Mouse (Mus musculus) erythroid progenitor cell, adult 5-6 weeks (primary cell): Measurements from ENCODE around the gene Aqp5. TPM values are rescaled to one million over a fixed set of nuclear protein-coding genes. Genes with fewer than 3 reads are reported as not detected.
A peak's percentile ranks its signal among the peaks of the same experiment; 100 is the strongest.

Experiments used
- ATAC-seq: replicated peaks from 2 replicates; pipeline ENCODE4 v1.8.0; 2016; ENCODE audit warnings: moderate number of reproducible peaks, mild to moderate bottlenecking, moderate TSS enrichment, inconsistent platforms; ENCODE audit not compliant: poor library complexity, low FRiP score, severe bottlenecking
- total RNA-seq, 2 experiments: library from RNA; stranded (forward) in 1 of 2; stranded (reverse) in 1 of 2; fragments of 150-400 nt in 1 of 2; fragments of 186-747, 209-891 nt in 1 of 2; gene quantifications; 2 replicates each; pipeline versions ENCODE4 v1.2.3 to v1.2.4; 2015 to 2017; ENCODE audit warnings: low replicate concordance in 2 of 2

Aqp5 gene
- total RNA-seq, 2 experiments from 2014 or later, result not detected

- no peak for ATAC-seq
Measured at GRCm38 (mm10) chr15:99622063-99622462, 31.5 kb downstream of the Aqp5 start.

- ATAC-seq, result peak; percentile 72
Measured at GRCm38 (mm10) chr15:99631618-99632017, 41.0 kb downstream of the Aqp5 start.

- no peak for ATAC-seq
Measured at GRCm38 (mm10) chr15:99634702-99635101, 44.1 kb downstream of the Aqp5 start.

DNA sequence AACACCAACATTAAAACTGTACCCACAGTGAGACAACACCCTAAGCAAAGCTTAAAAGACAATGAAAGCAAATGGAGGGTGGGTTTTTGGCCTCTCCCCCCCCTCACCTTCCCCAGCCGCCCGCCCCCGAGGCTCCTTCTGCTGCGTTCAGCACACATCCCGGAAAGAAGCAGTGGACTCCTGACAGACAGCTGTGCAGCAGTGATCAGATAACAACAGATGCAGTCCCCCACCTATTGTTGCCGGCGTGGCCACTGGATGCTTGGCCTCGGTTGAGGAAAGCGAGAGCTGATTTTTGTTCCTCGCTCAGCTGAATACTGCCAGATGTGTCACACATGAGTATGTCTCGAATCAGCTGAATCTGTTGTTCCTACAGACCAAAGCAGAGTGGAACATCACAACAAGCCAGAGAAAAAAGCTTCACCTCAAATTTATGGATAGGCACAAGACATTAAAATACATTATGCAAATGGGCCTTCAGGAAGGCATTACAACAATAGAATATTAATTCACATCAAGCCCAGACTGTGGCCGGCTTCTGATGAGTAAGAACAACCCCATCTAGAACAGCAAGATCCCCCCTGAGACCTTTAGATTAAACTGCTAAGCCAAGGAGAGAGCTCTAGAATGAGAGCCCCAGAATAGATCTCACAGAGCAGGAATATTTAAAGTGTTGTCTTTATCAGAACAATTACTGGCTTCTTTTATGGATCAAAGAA lies 47.0 kb downstream of the Aqp5 start:
- no peak for ATAC-seq

GRCm38 (mm10) chr15:99638124-99638485 lies 47.5 kb downstream of the Aqp5 start:
- no peak for ATAC-seq

DNA sequence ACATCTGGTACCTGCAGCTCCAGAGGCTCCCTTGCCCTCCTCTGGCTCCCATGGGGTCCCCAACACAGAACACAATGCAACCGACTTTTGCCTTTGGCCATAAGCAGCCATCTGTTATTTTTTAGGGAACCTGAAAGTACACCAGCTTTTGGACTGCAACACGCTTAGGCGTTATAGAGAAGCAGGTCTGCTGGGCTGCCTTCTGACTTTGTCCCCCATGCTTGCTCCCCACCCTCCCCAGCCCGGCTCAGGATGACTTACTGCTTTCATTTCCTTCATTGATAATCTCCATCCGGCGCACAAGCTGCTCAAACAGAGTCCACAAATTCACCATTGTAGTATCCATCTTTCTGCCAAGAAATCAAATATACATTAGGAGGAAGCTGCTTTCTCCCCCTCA lies 52.0 kb downstream of the Aqp5 start:
- ATAC-seq, result no peak

GRCm38 (mm10) chr15:99643832-99644231 lies 53.2 kb downstream of the Aqp5 start:
- no peak for ATAC-seq

Other genes with a start within 250 kb of the Aqp5 start
- 3.6 and 5.0 TPM in 2 replicates for gene Fmnl3, start 220.3 kb upstream of the Aqp5 start, total RNA-seq (2015; ENCODE audit: low replicate concordance)
- gene Fmnl3, start 220.3 kb upstream of the Aqp5 start, total RNA-seq (2017; ENCODE audit: low replicate concordance), result 1.5 and 2.7 TPM in 2 replicates
- 179 and 219 TPM in 2 replicates for gene Tmbim6, start 197.9 kb upstream of the Aqp5 start, total RNA-seq (2015; ENCODE audit: low replicate concordance)
- 95.3 and 151 TPM in 2 replicates for gene Tmbim6, start 197.9 kb upstream of the Aqp5 start, total RNA-seq (2017; ENCODE audit: low replicate concordance)
- 0.84 TPM in 1 of 2 replicates, not detected in the other for gene Nckap5l, start 133.0 kb upstream of the Aqp5 start, total RNA-seq (2015; ENCODE audit: low replicate concordance)
- gene Nckap5l, start 133.0 kb upstream of the Aqp5 start, total RNA-seq (2017; ENCODE audit: low replicate concordance), result not detected in 2 replicates
- gene Bcdin3d, start 116.1 kb upstream of the Aqp5 start, total RNA-seq (2015; ENCODE audit: low replicate concordance), result 1.3 and 1.4 TPM in 2 replicates
- 0.51 and 1.3 TPM in 2 replicates for gene Bcdin3d, start 116.1 kb upstream of the Aqp5 start, total RNA-seq (2017; ENCODE audit: low replicate concordance)
- gene Faim2, start 62.6 kb upstream of the Aqp5 start, total RNA-seq (2015; ENCODE audit: low replicate concordance), result not detected in 2 replicates
- gene Faim2, start 62.6 kb upstream of the Aqp5 start, total RNA-seq (2017; ENCODE audit: low replicate concordance), result 0.38 TPM in 1 of 2 replicates, not detected in the other
- gene Aqp2, start 11.7 kb upstream of the Aqp5 start, total RNA-seq (2015; ENCODE audit: low replicate concordance), result not detected in 2 replicates
- gene Aqp2, start 11.7 kb upstream of the Aqp5 start, total RNA-seq (2017; ENCODE audit: low replicate concordance), result not detected in 2 replicates
- not detected in 2 replicates for gene Aqp6, start 10.6 kb downstream of the Aqp5 start, total RNA-seq (2015; ENCODE audit: low replicate concordance)
- gene Aqp6, start 10.6 kb downstream of the Aqp5 start, total RNA-seq (2017; ENCODE audit: low replicate concordance), result not detected in 2 replicates
- gene Racgap1, start 60.9 kb downstream of the Aqp5 start, total RNA-seq (2015; ENCODE audit: low replicate concordance), result 248 and 272 TPM in 2 replicates
- gene Racgap1, start 60.9 kb downstream of the Aqp5 start, total RNA-seq (2017; ENCODE audit: low replicate concordance), result 292 and 327 TPM in 2 replicates
- not detected in 2 replicates for gene Asic1, start 79.6 kb downstream of the Aqp5 start, total RNA-seq (2015; ENCODE audit: low replicate concordance)
- gene Asic1, start 79.6 kb downstream of the Aqp5 start, total RNA-seq (2017; ENCODE audit: low replicate concordance), result not detected in 2 replicates
- 15.5 and 18.0 TPM in 2 replicates for gene Smarcd1, start 111.3 kb downstream of the Aqp5 start, total RNA-seq (2015; ENCODE audit: low replicate concordance)
- gene Smarcd1, start 111.3 kb downstream of the Aqp5 start, total RNA-seq (2017; ENCODE audit: low replicate concordance), result 5.3 and 9.7 TPM in 2 replicates
- not detected in 2 replicates for gene Gm17349, start 114.7 kb downstream of the Aqp5 start, total RNA-seq (2015; ENCODE audit: low replicate concordance)
- not detected in 2 replicates for gene Gm17349, start 114.7 kb downstream of the Aqp5 start, total RNA-seq (2017; ENCODE audit: low replicate concordance)
- 2.1 and 2.9 TPM in 2 replicates for gene Gpd1, start 126.7 kb downstream of the Aqp5 start, total RNA-seq (2015; ENCODE audit: low replicate concordance)
- 5.4 and 8.2 TPM in 2 replicates for gene Gpd1, start 126.7 kb downstream of the Aqp5 start, total RNA-seq (2017; ENCODE audit: low replicate concordance)
- gene Cox14, start 134.8 kb downstream of the Aqp5 start, total RNA-seq (2015; ENCODE audit: low replicate concordance), result 11.3 and 15.5 TPM in 2 replicates
- gene Cox14, start 134.8 kb downstream of the Aqp5 start, total RNA-seq (2017; ENCODE audit: low replicate concordance), result 7.1 and 17.1 TPM in 2 replicates
- 9.4 and 19.7 TPM in 2 replicates for gene Cers5, start 182.1 kb downstream of the Aqp5 start, total RNA-seq (2015; ENCODE audit: low replicate concordance)
- 3.3 and 7.6 TPM in 2 replicates for gene Cers5, start 182.1 kb downstream of the Aqp5 start, total RNA-seq (2017; ENCODE audit: low replicate concordance)